Mouse (Mus musculus) thymus, adult 18-20 months (tissue): ENCODE measurements at regions not wholly inside any gene's neighbourhood (a gene's known extent, or its start where the extent isn't known, plus 50 kb on each side); places are given as distances from the start of the nearest gene placed in this dataset.

ENCODE experiments used
- DNase-seq, 2 experiments: peaks; one replicate each; pipeline ENCODE4 v3.0.0; 2022; ENCODE audit warnings: mixed read lengths in 2 of 2

GRCm38 (mm10) chr6:84514623-84515022, 79.1 kb downstream of the Cyp26b1 start:
- DNase-seq, result no peak

GRCm38 (mm10) chr6:84508598-84508997, 85.1 kb downstream of the Cyp26b1 start:
- no peak for DNase-seq

DNA sequence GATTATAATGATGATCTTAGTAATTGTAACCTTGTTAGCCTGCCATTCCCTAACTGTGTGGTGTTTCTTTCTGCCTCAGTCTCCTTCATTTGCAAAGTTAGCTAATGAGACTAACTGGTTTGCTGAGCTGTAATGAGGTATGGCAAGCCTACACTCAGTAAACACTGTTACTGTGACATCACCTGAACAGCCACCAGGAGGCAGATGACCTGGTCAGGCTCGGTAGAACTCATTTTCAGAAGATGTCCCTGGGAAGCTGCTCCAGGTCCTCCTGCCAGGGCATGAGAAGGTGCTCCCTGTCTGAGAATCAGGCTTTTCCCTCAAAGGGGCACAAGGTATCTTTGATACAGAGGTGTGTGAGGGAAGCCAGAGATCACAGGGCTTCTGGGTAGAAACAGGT, 87.0 kb downstream of the Cyp26b1 start:
- no peak for DNase-seq

GRCm38 (mm10) chr6:84500255-84500886, 93.3 kb downstream of the Cyp26b1 start:
- no peak for DNase-seq

GRCm38 (mm10) chr6:84498076-84498475, 95.6 kb downstream of the Cyp26b1 start:
- no peak for DNase-seq

DNA sequence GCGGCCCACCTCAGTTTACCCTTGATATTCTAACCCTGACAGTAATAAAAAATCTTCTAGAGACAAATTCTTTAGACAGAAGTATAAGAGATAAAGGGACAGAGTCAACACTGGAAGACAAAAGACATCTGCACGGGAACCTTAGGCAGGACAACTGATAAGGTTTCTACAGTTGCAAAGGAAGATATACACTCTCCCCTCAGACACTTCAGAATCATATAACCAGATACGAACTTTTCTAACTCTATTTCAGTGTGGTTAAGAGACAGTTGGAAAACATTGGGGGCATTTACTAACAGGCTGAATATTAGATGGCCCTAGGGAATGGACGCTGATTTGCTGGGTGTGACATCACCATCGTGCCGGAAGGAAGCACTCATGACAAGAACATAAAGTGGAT, 100.0 kb downstream of the Cyp26b1 start:
- no peak for DNase-seq

- no peak for DNase-seq
Measured at GRCm38 (mm10) chr6:84493169-84493568, 100.5 kb downstream of the Cyp26b1 start.

GRCm38 (mm10) chr6:84492594-84492993, 101.1 kb downstream of the Cyp26b1 start:
- no peak for DNase-seq

- no peak for DNase-seq
Measured at GRCm38 (mm10) chr6:84491106-84491505, 102.6 kb downstream of the Cyp26b1 start.

DNA sequence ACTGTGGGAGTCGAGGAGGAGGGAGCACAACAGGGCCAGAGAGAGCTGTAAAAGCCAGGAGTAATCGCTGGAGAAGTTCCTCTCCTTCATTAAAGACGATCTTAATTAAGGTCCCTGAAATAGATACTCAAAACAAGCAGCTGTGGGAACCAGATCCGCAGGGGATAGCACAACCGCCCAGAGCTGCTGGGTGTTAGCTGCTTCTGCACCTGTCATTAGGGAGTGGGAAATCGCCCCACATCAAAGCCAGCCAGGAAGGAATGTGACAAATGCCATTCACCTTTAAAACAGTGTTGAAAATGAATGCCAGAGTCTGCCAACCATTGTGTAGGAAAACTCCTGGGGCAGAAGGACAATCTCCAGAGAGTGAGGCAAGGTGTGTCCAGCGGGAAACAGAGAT, 112.5 kb downstream of the Cyp26b1 start:
- no peak for DNase-seq

DNA sequence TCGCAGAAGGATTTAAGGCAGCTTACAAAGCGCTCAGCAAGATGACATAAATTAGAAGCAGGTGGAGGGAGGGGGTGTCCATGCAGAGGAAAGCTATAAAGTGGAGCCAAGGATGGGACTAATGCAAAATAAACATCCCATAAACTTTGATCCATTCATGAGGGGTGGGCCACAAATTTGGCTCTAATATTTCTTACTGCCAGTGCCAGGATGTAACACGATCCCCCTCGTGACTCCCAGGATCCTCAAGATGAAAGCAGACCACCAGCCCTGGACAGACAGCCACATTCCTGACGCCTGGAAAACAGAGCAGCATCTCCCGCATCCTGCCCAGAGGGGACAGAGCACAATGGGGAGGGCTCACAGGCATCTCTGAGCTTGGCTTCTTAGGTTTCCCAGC, 116.6 kb downstream of the Cyp26b1 start:
- DNase-seq, result no peak

DNA sequence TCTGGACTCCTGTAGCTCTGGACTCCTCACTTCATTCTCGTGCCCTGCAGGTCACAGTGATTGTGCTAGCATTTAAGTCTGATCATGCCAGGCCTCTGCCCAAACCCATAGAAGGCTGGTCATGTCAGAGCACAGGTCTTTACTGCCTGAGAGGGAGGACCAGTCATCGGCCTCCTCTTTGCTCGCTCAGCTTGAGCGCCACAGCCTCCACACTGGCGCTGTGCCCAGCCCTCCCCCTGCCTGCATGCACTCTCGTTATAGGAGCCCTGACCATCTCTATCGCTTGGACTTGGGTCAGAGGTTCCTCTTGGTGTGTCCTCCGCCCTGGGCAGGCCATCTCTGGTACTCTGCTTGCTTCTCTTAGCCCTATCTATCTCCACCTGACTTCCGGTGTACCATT, 117.2 kb downstream of the Cyp26b1 start:
- no peak for DNase-seq

GRCm38 (mm10) chr6:84474835-84475234, 118.9 kb downstream of the Cyp26b1 start:
- DNase-seq, result no peak

- DNase-seq, result no peak
Measured at GRCm38 (mm10) chr6:84473171-84473570, 120.5 kb downstream of the Cyp26b1 start.

- DNase-seq, result no peak
Measured at GRCm38 (mm10) chr6:84472287-84472686, 121.4 kb downstream of the Cyp26b1 start.

- no peak for DNase-seq
Measured at GRCm38 (mm10) chr6:84467319-84467718, 126.4 kb downstream of the Cyp26b1 start.

GRCm38 (mm10) chr6:84466223-84466622, 127.5 kb downstream of the Cyp26b1 start:
- no peak for DNase-seq

DNA sequence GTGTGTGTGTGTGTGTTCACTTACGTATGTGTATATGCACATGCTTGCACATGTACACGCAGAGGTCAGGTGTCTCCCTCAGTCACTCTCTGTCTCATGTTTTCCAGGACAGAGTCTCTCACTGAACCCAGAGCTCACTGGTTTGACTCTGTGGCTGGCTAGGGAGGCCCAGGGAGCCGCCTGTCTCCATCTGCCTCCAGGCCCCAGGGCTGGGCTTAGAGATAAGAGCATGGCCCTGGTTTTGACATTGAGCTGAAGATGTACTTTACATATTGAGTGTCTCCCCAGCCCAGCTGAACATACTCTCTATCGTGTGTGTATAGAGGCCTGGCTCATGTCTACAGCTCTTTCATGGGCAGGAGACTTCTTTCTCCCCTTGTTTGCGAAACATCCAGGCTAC, 128.1 kb downstream of the Cyp26b1 start:
- DNase-seq, result no peak

- no peak for DNase-seq
Measured at GRCm38 (mm10) chr6:84463592-84464367, 129.9 kb downstream of the Cyp26b1 start.

DNA sequence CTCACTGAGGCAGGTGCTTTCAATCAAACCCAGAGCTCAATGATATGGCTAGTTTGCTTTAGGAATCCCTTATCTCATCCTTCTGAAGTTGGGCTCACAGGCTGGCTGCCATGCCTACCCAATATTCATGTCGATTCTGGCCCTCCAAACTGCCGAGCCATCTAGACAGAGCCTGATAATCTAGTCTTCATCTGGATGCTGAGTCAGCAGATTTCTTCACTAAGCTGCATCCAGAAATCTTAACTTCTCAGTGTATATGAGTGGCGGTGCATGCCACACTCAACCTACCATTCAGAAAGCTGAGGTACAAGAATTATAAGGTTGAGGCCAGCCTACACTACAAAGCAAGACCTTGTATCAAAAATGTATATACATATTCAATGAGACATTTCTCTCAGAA, 136.9 kb downstream of the Cyp26b1 start:
- DNase-seq, result no peak

DNA sequence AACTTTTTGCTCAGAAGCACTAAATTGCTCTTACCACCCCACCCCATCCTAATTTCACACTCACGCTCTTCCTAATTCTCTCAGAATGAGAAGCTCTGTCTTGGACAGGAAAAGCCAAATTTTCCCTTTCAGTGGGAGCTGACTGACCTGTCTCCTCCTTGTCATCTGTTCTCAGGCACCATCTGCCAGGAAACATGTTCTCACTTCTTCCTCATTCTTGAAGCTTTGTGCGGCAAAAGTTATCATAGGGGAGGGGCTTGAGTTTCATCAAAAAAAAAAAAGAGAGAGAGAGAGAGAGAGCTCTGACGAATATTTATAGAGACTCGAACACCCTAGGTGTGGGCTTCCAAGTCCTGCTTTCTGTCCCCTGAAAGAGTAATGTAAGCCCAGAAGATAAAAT, 148.6 kb downstream of the Cyp26b1 start:
- no peak for DNase-seq

DNA sequence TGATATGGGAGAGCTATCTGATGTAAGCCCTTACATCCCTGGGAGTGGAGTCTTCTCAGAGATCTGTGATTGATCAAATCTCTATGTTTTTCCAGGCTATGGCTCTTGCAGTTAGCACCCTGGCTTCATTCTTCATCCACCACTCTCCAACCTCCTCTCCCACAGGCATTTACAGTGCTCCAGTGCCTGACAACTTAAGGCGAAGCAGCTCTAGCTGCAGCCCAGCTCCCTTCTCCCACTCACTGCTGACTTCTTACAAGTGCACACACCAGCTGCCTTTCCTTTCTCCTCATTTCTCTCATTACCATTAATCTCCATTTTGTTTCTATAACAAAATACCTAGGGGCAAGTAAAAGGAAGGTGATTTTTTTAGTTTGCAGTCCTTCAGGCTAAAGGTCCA, 151.0 kb downstream of the Cyp26b1 start:
- no peak for DNase-seq

DNA sequence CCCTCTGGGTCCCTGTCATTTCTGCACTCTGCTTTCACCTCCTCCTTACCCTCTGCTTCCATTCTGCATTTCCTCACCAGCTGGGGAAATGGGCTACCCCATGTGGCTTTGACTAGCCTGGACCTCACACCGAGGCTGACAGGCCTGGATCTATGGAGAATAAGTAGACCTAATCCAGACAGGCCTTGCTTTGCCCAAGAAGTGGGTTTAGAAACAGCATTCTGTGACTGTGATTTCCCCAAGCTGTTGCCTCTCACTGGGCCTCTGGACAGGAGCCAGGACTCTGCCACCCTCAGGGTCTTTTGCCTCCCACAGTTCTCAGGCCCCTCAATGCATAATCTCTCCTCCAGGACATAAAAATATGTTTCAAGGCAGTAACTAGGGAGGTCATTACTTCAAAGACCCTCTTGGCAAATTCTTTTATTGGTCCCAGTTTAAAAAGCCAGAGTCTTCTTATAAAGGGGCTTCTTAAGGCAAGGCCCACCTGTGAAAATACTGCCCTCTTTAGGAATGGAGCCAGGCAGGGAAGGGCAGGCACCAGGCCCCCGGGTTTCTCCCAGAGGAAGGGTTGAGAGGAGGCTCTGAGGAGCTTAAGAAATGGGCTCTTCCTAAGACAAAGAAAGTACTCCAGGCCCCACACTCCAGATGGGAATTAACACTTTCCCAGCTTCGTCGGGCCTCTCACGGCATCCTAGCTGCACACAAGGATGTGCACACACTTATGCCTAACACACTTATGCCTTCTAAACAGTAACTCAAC, 151.8 kb downstream of the Cyp26b1 start:
- DNase-seq, result no peak

- DNase-seq, result no peak
Measured at GRCm38 (mm10) chr6:84436716-84437115, 157.0 kb downstream of the Cyp26b1 start.
